Mouse (Mus musculus): ENCODE measurements around the gene Rhag.

Rhag gene

DNA sequence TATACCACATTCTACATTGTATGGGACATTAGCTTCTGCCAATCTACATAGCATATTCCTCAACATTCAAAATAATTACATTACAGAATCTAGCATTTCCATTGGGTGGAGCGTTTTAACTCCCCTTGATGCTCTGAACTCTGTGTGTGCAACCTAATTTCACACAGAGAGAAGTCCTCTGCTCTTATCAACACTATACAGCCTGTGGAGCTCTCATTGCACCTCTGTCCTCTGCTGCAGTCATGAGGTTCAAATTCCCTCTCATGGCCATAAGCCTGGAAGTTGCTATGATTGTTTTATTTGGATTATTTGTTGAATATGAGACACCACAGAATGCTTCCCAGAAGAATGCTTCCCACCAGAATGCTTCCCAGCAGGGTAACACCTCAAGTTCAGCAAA is at the start of gene Rhag:
Rhag (plus strand) TSS at position 193 of the 400 bp plus-strand sequence.
- DNase-seq (ENCODE audit: low read depth, low spot score), result no peak

DNA sequence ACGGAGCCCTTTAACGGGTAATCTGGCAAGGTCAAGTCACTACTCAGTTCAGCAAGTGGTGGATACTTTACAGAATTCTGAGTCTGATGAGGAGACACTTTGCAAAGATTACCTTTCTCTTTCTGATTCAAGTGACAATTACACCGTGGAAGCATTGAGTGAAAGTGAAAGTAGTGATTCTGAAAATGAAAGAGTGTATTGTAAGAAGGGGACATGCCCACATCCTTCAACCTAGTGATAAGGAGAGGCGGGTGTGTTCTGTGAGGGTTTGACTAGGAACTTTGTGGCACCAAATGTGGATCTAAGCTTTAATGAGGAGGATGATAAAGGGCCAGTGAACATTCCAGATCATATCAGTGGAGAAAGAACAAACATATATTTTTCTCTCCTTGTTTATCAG is 47.3 kb upstream of the Rhag start:
- no peak for DNase-seq (ENCODE audit: low read depth, low spot score)

- DNase-seq (ENCODE audit: low read depth, low spot score), result no peak
Observed at GRCm38 (mm10) chr17:40767120-40767519, 43.8 kb upstream of the Rhag start.

DNA sequence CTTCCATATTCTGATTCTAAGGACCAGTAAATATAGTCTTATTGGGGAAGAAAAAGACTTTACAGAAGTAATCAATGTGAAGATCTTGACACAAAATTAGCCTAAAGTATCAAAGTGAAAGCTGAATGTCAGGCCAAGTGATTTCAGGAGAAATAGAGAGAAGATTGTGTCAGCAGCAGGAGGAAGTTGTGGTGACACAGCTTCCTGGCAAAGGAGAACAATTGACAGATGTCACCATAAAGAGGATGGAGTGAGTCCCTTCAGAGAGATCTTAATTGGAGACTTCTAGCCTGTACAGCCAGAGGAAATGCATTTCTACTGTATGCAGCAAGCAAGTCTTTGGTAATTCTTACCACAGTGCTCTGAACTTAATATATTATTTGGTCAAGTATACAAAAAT is 21.0 kb upstream of the Rhag start:
- DNase-seq (ENCODE audit: low read depth, low spot score), result no peak

- DNase-seq (ENCODE audit: low read depth, low spot score), result peak; percentile 0
Observed at GRCm38 (mm10) chr17:40793921-40794854, 16.7 kb upstream of the Rhag start.

DNA sequence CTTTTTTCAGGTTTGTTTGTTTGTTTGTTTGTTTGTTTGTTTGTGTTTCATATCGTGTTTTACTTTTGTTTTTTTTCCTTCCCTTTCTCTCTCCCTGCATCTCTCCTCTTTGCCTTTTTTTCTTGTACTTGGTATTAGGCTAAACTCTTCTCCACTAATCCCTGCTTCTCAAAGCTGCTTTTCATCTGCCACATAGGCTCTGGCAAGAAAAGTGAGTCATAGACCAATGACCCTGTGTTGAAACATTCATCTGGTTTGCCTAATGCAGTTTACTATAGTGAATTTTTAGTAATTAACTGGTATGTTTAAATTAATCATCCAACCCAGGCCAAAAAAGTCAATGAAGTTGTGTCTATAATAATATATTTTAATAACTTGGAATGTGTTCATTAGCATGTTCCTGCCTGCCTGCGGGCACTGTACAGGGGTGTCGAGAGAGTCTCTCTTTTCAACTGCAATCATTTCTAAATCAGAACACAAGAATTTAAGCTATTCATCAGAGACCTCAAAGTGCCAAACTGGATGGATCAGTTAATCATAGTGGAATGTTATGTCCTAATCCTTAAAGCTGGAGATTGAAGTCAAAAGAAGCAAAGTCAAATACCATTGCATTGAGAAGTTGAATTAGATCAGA is 8.1 kb upstream of the Rhag start:
- DNase-seq (ENCODE audit: low read depth, low spot score), result no peak

DNA sequence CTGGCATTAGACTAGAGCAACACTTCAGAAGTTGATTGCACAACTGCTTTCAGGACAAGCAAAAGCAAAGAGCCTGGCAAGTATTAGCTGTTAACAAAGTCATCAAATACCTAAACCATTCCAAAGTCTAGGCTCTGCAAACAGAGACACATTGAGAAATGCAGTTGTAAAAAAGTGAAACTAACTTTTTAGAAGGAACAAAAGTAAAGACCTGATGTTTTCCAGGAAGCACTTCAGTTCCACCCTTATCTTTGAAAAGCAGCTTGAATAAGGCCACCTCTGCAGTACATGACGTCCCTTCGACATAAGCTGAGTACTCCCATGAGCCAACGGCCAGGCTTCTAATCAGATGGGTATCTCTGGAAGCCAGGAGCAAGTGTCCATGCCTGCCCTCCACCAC is 4.4 kb upstream of the Rhag start:
- no peak for DNase-seq (ENCODE audit: low read depth, low spot score)

DNA sequence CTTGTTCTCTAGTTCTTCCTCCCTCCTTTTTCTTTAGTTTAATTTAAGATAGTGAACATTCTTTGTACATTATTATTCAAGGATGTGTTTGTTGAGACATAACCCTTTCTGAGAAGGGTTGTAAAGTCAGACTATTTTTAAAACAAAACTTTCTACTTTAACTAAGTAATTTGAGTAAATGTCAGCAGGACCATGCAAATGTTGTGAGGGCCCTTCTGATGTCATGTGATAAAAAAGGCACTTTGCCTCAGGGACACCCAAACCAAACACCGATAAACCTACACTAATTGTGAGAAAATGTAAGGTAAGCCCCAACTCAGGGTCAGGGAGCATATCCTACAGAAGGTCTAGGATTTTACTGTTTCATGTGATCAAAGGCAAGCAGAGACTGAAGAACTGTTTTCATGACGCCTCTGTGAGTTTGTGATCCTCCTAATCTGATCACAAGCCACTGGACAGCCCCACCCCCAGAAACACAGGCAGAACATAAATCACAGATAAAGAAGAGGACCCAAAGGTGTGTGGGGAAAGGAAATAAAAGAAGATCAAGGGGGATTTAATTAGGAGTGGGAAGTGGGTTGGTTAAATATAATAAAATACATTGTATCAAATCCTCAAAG is 3.9 kb upstream of the Rhag start, which contains the start of gene Crisp2:
Crisp2 (minus strand) TSS at position 51 of the 620 bp plus-strand sequence.
- no peak for DNase-seq (ENCODE audit: low read depth, low spot score)

DNA sequence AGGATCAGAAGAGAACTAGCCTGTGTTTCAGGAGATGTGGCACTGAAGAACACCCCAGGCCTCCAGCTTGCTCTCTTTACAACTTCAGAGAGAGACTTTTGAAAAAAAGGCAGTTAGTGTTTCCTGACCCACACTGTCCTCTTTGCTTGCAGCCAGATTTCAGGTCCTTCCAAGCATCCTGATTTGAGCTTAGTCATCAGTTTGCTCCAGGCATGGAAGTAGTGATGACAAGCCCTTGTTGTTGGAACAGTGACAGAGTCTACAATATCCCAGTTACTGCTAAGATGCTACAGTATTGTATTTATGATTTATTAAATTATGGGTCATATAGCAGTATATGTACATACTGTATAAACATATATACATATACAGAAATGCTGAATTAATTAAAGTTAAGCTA is 2.9 kb upstream of the Rhag start:
- peak; percentile 2 for DNase-seq (ENCODE audit: low read depth, low spot score)

- no peak for DNase-seq (ENCODE audit: low read depth, low spot score)
Observed at GRCm38 (mm10) chr17:40811560-40811959, 634 bp downstream of the Rhag start.

GRCm38 (mm10) chr17:40812259-40812658 is 1.3 kb downstream of the Rhag start:
- DNase-seq (ENCODE audit: low read depth, low spot score), result no peak

DNA sequence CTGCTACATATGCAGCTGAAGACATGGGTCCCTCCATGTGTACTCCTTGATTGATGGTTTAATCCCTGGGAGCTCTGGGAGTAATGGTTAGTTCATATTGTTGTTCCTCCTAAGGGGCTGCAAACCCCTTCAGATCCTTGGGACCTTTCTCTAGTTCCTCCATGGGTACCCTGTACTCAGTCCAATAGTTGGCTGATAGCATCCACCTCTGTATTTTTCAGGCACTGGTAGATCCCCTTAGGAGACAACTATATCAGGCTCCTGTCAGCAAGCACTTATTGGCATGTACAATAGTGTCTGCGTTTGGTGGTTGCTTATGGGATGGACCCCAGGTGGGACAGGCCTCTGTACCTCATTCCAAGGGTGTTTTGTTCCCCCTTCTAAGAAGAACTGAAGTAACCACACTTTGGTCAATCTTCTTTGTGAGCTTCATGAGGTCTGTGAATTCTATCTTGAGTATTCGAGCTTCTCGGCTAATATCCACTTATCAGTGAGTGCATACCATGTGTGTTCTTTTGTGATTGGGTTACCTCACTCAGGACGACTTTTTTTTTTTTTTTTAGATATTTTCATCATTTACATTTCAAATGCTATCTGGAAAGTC is 6.5 kb downstream of the Rhag start:
- DNase-seq (ENCODE audit: low read depth, low spot score), result no peak

GRCm38 (mm10) chr17:40821477-40821876 is 10.6 kb downstream of the Rhag start:
- no peak for DNase-seq (ENCODE audit: low read depth, low spot score)

DNA sequence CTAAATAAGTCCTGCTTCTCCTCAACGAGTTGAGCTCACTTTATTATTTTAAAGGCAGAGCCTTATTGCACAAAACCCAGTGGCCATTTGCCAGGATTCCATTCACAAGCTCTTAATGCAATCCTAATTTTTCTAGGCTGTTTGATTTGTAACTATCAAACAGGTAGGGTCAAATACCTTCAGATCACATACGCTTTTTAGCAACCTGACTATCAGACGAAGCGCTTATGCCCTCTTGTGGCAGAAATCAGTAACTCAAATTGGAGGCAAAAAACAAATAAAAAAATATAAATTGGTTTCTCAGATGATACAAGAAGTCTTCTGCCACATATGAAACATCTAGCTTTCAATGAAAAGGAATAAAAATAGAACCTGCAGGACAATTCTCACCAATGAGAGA is 12.9 kb downstream of the Rhag start:
- peak; percentile 19 for DNase-seq (ENCODE audit: low read depth, low spot score)

DNA sequence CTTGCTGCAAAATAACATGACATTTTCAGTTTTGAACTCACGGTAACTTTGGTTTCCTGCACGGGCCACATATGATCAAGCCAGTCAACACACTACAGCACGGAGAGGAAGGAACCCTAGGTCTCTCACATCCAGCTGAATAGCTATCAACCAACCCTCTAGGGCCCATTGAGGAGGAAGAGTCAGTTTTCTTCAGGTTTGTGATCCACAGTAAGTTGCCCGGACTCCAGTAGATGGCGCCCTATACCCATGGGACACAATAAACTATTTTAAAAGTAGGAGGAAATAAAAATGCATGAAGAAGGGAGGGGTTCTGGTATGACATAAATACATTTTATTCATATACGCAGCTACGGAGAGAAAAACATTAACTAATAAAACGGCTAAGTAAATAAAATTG is 13.6 kb downstream of the Rhag start:
- peak; percentile 3 for DNase-seq (ENCODE audit: low read depth, low spot score)

DNA sequence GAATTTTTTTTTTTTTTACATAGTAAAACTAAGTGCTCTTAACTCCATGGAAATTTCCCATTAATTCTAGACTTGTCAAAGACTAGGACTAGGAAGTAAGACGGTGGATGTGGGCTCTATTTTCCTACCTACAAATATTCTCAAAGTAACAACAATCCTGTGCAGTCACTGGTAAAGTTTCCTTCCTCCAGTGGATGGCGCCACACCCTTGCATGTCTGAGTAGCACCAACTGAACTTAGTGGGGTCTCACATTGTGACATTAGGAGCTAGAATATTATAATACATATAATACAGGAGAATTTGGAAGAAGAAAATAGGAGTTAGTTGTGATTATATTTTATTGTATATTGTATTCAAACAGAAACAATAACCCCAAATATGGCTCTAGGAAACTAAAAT is 20.9 kb downstream of the Rhag start:
- DNase-seq (ENCODE audit: low read depth, low spot score), result no peak

- DNase-seq (ENCODE audit: low read depth, low spot score), result peak; percentile 17
Observed at GRCm38 (mm10) chr17:40837308-40837707, 26.4 kb downstream of the Rhag start.

DNA sequence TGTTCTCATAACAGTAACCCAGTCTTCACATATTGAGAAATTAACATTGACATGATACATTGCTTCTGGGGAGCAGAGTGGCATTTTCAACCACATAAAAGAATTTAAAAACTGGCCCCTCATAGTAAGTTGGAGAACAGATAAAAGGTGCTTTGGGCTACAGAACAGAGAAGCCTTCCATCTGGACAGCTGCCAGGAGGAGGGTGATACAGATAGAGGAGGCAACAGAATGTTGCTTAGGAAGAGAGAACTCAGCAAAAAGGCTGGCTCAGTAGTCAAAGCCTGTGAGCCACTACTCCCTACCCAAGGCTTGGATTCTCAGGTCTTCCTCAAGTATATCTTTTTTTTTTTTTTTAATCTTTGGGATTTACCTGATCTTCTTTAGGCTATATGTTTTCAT is 44.1 kb downstream of the Rhag start:
- no peak for DNase-seq (ENCODE audit: low read depth, low spot score)

- DNase-seq (ENCODE audit: low read depth, low spot score), result no peak
Observed at GRCm38 (mm10) chr17:40868952-40869747, 58.2 kb downstream of the Rhag start.

GRCm38 (mm10) chr17:40872626-40873025 is 61.7 kb downstream of the Rhag start:
- no peak for DNase-seq (ENCODE audit: low read depth, low spot score)

GRCm38 (mm10) chr17:40873582-40874011 is 62.7 kb downstream of the Rhag start:
- no peak for DNase-seq (ENCODE audit: low read depth, low spot score)
